Mouse (Mus musculus) limb, embryonic 11.5 days (tissue): ENCODE data around the gene Zdhhc14. TPM values are rescaled to one million over a fixed set of nuclear protein-coding genes. Genes with fewer than 3 reads are reported as not detected.
A peak's percentile ranks its signal among the peaks of the same experiment; 100 is the strongest.

Experiments used
- ATAC-seq: fragments of 200-750 bp; cut with Nextera tagmentation; 2 replicates; pipeline ENCODE4 v1.8.0; 2017; ENCODE audit warnings: low read depth; ENCODE audit not compliant: insufficient number of reproducible peaks, low FRiP score, low TSS enrichment
- DNase-seq: peaks from one replicate; pipeline ENCODE4 v3.0.0-alpha.2; 2015; ENCODE audit warnings: low spot score
- H3K27ac ChIP-seq: fragments of 300-500 bp; sonication (generic); replicated peaks from 2 replicates; pipeline ENCODE4 v1.5.1; 2014; ENCODE audit warnings: low read depth, mild to moderate bottlenecking, low read length
- H3K27me3 ChIP-seq: fragments of 300-500 bp; sonication (generic); 2 replicates; pipeline ENCODE4 v1.6.1; 2014; ENCODE audit warnings: mild to moderate bottlenecking, low read length, mixed read lengths; ENCODE audit not compliant: control insufficient read depth, insufficient read depth
- H3K36me3 ChIP-seq: fragments of 300-500 bp; sonication (generic); 2 replicates; pipeline ENCODE4 v1.6.1; 2014; ENCODE audit warnings: mild to moderate bottlenecking, low read length, moderate library complexity, mixed read lengths; ENCODE audit not compliant: control insufficient read depth, insufficient read depth
- H3K4me1 ChIP-seq: fragments of 300-500 bp; sonication (generic); 2 replicates; pipeline ENCODE4 v1.6.1; 2014; ENCODE audit warnings: low read length, mixed read lengths; ENCODE audit not compliant: control insufficient read depth, insufficient read depth
- H3K4me2 ChIP-seq: fragments of 300-500 bp; sonication (generic); 2 replicates; pipeline ENCODE4 v1.6.1; 2014; ENCODE audit warnings: low read depth, mild to moderate bottlenecking, moderate library complexity; ENCODE audit not compliant: severe bottlenecking
- H3K4me3 ChIP-seq: fragments of 300-500 bp; sonication (generic); 2 replicates; pipeline ENCODE4 v1.5.1; 2014; ENCODE audit warnings: low read depth, low read length
- H3K9ac ChIP-seq: fragments of 300-500 bp; sonication (generic); 2 replicates; pipeline ENCODE4 v1.6.1; 2014; ENCODE audit warnings: mild to moderate bottlenecking, low read length
- H3K9me3 ChIP-seq: fragments of 300-500 bp; sonication (generic); 2 replicates; pipeline ENCODE4 v1.6.1; 2016; ENCODE audit warnings: low read length; ENCODE audit not compliant: control insufficient read depth
- WGBS: fragments of 180-500 bp; shearing (Covaris S2); extraction: QIAGEN DNeasy Blood & Tissue Kit; methylation state at CpG from one replicate; pipeline ENCODE4 v1.1.7; 2014; 5-methylcytosine and 5-hydroxymethylcytosine counted together
- polyA plus RNA-seq: library from polyadenylated mRNA; unstranded; fragments of >200 nt; fragmentation: Nextera tagmentation; extraction: Ambion mirVana; gene quantifications from 2 replicates; pipeline ENCODE4 v1.2.1, GENCODE M21; 2014

The Zdhhc14 gene
- polyA plus RNA-seq, 1 experiment from 2014 or later = 1.4 TPM

DNA sequence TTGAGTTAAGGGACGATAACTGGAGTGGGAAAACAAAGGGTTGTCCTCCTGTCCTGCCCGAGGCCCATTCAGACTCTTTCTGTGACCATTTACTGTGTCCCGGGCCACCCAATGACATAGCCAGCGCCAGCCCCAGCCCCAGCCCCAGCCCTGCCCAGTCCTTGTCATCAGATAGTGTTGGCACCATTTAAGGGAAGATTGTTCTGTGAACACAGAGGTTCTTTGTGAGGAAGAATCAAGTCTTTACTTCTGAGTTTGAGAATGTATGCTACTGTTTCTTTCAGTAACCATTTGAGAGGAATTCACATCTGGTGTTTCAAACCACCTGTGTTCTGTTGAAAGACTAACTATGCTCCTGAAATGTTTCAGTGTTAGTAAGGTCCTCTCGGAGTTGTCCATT lies 219.5 kb downstream of the Zdhhc14 start:
- DNase-seq (no peak), ATAC-seq (no peak)
- Histone ChIP-seq H3K4me2 (no peak overlapping the region), H3K27me3 (no peaks in the 10 kb centered on the region), H3K4me3 (no peak overlapping the region), H3K27ac (no peak overlapping the region), H3K9me3 (no peaks in the 10 kb centered on the region), H3K4me1 (no peaks in the 10 kb centered on the region), H3K36me3 (no peaks in the 10 kb centered on the region), H3K9ac (no peak overlapping the region)
- 88% methylated on average over 5 of the region's 5 CpGs for WGBS

DNA sequence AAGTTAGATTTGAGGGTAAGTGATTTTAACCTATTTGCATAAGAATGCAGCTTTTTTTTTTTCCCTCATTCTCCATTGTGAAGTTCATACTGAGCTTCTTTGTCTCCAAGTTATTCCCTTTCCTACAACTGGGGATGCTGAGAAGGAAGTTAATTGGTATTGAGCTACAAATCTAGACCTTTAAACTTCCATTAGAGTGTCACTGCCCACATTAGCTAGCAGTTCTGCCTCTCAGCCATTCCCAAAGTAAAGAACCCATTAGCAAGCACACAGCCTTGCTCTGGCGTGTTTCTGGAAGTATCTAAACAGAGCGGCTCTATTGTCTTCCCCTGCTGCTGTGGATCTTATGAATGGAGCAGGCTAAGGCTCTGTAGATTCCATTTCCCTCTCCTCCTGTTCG lies 220.8 kb downstream of the Zdhhc14 start:
- H3K36me3 ChIP-seq = no peaks in the 10 kb centered on the region
- H3K27ac ChIP-seq = no peak overlapping the region
- H3K4me3 ChIP-seq = no peak overlapping the region
- no peak overlapping the region for H3K4me2 ChIP-seq
- H3K27me3 ChIP-seq = no peaks in the 10 kb centered on the region
- DNase-seq = no peak
- H3K4me1 ChIP-seq = no peaks in the 10 kb centered on the region
- ATAC-seq = no peak
- no peak overlapping the region for H3K9ac ChIP-seq
- no peaks in the 10 kb centered on the region for H3K9me3 ChIP-seq
- WGBS = 78% methylated on average over 3 of the region's 3 CpGs

DNA sequence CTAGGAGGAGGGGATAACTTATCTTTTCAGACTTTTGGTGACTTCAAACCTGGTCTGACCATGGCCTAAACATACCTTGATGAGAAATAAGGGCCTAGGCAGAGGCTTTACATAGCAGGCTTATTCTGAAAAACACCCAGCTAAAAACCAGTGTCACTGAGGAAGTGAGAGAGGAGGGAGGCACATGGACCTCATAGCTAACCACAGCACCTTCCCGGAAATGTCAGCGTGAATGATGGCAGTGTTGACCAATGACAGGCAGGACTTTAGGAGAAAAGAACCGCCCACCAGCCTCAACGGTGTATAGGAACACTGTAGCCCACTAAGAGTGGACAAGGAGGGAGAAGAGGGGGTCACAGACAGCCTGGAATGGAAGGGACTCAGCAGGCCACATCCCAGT lies 224.6 kb downstream of the Zdhhc14 start:
- no peaks in the 10 kb centered on the region for H3K27me3 ChIP-seq
- no peak overlapping the region for H3K27ac ChIP-seq
- H3K4me1 ChIP-seq = no peaks in the 10 kb centered on the region
- no peak overlapping the region for H3K9ac ChIP-seq
- no peaks in the 10 kb centered on the region for H3K9me3 ChIP-seq
- 80% methylated on average over 4 of the region's 4 CpGs for WGBS
- no peak for DNase-seq
- no peak overlapping the region for H3K4me3 ChIP-seq
- H3K4me2 ChIP-seq = no peak overlapping the region
- no peaks in the 10 kb centered on the region for H3K36me3 ChIP-seq
- no peak for ATAC-seq

DNA sequence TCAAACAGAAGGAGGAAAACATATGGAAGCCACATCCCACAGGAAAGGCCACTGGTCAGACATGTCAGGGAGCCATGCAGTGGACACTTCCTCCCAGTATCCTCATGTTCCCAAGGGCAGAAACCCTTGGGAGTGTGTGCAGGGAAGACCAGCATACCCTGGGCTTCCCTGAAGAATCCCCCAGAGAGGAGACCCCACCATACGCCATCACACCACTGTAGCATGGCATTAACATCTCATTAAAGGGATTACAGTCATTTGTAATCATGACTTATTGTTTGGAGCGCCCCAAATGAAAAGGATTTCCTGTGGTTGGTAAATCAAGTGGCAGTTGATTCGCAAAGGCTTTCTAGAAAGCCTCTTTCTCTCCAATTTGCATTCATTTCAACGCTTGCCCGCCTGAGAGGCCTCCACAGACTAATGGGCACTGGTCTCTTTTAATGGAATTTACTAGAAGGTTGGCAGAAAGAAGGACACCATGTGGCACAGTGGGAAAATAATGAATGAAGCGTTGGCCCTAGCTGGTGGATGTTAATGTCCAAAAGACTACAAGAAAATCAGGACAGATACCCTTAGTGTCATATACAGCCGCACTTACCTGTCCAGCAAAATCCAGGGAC lies 226.5 kb downstream of the Zdhhc14 start:
- no peak for ATAC-seq
- H3K4me3 ChIP-seq = no peak overlapping the region
- peaks cover 7% of the 10 kb centered on the region; the same call in 1 of the 2 replicates for H3K4me1 ChIP-seq
- no peaks in the 10 kb centered on the region for H3K36me3 ChIP-seq
- no peak overlapping the region for H3K9ac ChIP-seq
- H3K9me3 ChIP-seq = no peaks in the 10 kb centered on the region
- 82% methylated on average over 7 of the region's 7 CpGs for WGBS
- no peak for DNase-seq
- H3K4me2 ChIP-seq = no peak overlapping the region
- H3K27ac ChIP-seq = no peak overlapping the region
- H3K27me3 ChIP-seq = no peaks in the 10 kb centered on the region

DNA sequence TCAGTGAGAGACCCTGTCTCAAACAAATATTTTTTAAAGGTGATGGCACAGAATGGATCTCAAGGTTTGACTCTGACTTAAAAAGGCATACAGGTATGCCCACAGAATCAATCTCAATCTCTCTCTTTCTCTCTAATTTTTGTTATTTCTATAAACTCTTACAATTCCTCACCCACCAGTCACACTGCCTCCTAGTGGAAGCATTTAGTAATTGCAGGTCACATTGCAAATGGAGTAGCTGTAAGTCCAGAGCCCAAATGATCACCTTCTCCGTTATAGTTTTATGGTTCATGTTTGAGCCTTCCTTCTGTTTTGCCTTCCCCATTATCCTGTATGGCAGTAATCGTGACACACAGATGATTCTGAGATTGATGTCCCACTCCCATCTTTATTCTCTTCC lies 230.4 kb downstream of the Zdhhc14 start:
- H3K4me1 ChIP-seq = peaks cover 8% of the 10 kb centered on the region; the same call in 1 of the 2 replicates
- H3K9ac ChIP-seq = no peak overlapping the region
- no peak overlapping the region for H3K27ac ChIP-seq
- H3K4me3 ChIP-seq = no peak overlapping the region
- no peaks in the 10 kb centered on the region for H3K9me3 ChIP-seq
- H3K27me3 ChIP-seq = no peaks in the 10 kb centered on the region
- WGBS = 81% methylated on average over 2 of the region's 2 CpGs
- H3K4me2 ChIP-seq = no peak overlapping the region
- ATAC-seq (no peak), DNase-seq (no peak)
- no peaks in the 10 kb centered on the region for H3K36me3 ChIP-seq

DNA sequence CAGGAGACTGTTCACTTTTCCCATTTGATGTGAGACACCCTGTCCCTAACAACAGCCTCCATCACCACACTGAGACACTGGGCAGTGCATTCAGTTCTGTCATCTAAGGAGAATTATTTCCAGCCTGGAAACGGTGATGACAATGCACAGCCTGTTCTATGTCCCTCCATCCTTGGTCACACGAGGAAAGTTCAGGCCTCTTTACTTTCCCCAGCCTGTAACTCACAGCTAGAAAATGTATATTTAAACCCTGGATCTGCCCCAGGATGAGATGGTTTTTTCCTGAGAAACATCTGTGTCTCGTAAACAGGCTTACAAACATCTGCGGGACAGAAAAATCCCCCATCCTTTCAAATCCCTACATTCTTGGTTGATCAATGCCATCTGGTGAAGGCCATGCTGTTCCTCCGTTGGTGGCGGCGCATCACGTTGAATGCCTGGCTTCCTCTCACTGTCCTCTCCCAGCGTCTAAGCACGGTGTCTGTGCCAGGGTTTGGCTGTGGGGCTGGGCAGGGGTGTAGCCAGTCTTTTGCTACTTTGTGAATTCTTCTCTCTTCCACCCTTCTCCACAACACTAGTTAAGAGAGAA lies 231.3 kb downstream of the Zdhhc14 start:
- H3K4me2 ChIP-seq = no peak overlapping the region
- 16% methylated on average over 10 of the region's 10 CpGs for WGBS
- H3K4me1 ChIP-seq = peaks cover 8% of the 10 kb centered on the region; the same call in 1 of the 2 replicates
- H3K9me3 ChIP-seq = no peaks in the 10 kb centered on the region
- no peak overlapping the region for H3K27ac ChIP-seq
- no peak overlapping the region for H3K9ac ChIP-seq
- no peak overlapping the region for H3K4me3 ChIP-seq
- DNase-seq (peak; percentile 51), ATAC-seq (no peak)
- H3K36me3 ChIP-seq = no peaks in the 10 kb centered on the region
- H3K27me3 ChIP-seq = no peaks in the 10 kb centered on the region

DNA sequence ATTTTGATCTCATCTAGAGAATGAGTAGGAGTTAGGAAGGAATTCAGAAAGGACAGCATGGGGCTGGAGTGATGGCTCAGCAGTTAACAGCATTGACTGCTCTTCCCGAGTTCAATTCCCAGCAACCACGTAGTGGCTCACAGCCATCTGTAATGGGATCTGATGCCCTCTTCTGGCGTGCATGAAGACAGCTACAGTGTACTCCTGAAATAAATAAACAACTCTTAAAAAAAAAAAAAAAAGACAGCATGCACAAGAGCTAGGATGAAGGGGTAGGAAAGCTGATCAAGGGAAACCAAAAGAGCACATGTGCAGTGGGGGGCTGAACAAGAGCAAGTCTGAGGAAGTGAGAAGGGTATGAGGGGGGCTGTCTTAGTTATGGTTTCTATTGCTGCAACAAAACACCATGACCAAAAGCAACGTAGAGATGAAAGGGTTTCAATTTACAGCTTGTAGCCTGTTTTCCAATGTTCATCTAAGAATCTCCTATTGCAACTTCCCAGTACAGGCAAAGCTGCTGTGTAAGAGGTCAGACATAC lies 237.3 kb downstream of the Zdhhc14 start:
- Histone ChIP-seq H3K27me3 (no peaks in the 10 kb centered on the region), H3K4me2 (no peak overlapping the region), H3K9me3 (no peaks in the 10 kb centered on the region), H3K4me3 (no peak overlapping the region), H3K9ac (no peak overlapping the region), H3K27ac (no peak overlapping the region), H3K4me1 (no peaks in the 10 kb centered on the region), H3K36me3 (no peaks in the 10 kb centered on the region)
- 47% methylated on average over 4 of the region's 4 CpGs for WGBS
- no peak for DNase-seq
- no peak for ATAC-seq

DNA sequence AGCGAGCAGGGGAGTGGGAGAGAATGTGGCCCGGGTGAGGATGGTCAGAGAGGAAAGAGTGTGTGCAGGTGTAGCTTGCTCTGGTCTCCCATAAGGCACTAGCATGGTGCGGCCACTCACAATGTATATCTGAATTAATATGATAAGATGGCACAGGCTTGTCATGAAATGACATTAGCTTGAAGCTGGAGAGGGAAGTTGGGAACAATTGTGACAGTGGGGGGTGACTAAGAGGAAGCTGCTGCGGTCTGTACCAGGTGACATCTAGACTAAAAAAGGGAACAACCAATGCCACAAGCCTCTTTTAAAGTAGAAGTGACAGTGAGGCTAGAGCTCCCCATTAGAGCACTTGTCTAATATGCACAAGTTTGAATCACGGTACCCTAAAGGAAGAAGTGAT lies 238.2 kb downstream of the Zdhhc14 start:
- Histone ChIP-seq H3K4me2 (no peak overlapping the region), H3K4me1 (no peaks in the 10 kb centered on the region), H3K9ac (no peak overlapping the region), H3K36me3 (no peaks in the 10 kb centered on the region), H3K9me3 (no peaks in the 10 kb centered on the region), H3K27me3 (no peaks in the 10 kb centered on the region), H3K4me3 (no peak overlapping the region), H3K27ac (no peak overlapping the region)
- DNase-seq = no peak
- 93% methylated on average over 5 of the region's 5 CpGs for WGBS
- ATAC-seq = no peak
